Mouse (Mus musculus) R1 (cell line): ENCODE results near the gene Olfr1054.
"Not testable (repeated sequence)": the region's sequence is repeated elsewhere in the genome, so short reads cannot be mapped to it uniquely, and the experiment has no call there.

ENCODE experiments used
- DNase-seq: peaks from one replicate; pipeline ENCODE4 v3.0.0-alpha.2; 2018; ENCODE audit warnings: low read depth, low spot score

Gene Olfr1054

DNA sequence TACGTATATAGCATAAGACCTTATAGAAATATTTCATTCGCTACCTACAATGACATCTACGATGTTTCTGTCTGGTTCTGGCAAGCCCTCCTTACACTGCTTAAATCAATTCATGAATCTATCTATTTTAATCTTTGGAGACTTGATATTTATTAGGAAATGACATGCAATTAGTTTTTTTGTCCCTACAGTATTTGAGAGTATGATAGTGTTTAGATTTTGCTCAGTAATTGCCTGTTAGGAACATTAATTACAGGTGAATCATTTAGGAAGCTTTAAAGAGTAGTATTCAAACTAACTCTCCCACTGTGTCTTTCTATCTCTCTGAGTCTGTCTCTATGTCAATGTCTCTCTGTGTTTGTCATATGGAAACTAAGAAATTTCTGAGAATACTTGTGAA is at the start of gene Olfr1054:
Gene Olfr1054 (minus strand): TSS at position 101 of the 400 bp plus-strand sequence.
- no peak for DNase-seq

DNA sequence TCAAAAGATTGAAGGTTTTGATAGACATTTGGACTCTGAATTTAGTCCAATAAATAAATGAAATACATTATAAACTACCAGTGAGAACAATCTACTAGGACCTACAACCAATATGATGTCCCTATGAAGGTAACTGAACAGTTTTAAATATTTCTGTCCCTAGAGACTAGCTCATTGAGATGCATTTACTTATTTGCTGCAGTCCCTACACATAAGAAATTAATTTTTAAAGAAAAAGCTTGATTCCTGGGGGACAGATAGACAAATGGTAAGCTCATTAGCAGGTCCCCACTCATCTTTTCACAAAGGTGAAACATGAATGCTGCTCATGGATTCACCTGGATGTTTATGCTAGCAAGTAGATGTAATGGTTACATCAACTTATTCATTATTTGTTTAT is 43.1 kb upstream of the Olfr1054 start, which contains the start of gene Olfr1057:
Gene Olfr1057 (minus strand): TSS at position 101 of the 400 bp plus-strand sequence.
- no peak for DNase-seq

DNA sequence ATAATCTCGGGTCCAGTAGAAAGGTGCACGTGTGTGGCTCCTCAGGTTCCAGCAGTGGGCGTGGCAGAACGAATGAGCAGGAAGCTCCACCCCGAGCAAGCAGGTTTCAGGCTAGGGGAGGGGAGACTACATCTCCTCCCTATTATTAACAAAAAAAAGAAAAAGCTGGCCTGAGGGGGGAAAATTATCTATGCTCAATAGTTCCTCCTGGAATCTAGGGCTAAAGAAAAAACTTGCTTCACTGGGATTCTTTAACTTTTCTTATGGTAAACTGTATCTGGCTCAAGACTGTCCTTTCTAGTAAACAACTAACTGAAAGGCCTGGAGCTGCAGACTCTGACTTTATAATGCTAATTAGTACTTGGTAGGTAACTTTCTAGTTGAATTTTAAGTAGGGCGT is 31.1 kb upstream of the Olfr1054 start:
- peak; percentile 81 for DNase-seq

DNA sequence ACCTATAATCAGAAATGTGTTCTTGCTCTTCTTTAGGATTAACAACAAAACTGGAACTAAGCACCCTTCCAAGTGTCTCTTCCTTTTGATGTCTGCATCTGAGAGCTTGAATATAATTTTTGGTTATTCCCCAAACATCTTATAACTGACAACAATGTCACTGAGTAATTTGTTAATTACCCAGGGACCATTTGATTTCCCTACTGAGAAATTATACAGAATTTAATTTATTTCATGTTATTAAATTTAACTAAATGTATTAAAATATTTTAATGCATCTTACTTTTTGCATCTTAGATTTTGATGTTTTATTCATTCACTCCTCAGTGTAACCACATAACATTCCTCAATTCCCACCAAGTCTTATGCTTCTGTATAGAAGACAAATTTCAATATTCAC is 27.1 kb upstream of the Olfr1054 start, which contains the start of gene Olfr1056:
Gene Olfr1056 (minus strand): TSS at position 101 of the 400 bp plus-strand sequence.
- DNase-seq, result no peak

DNA sequence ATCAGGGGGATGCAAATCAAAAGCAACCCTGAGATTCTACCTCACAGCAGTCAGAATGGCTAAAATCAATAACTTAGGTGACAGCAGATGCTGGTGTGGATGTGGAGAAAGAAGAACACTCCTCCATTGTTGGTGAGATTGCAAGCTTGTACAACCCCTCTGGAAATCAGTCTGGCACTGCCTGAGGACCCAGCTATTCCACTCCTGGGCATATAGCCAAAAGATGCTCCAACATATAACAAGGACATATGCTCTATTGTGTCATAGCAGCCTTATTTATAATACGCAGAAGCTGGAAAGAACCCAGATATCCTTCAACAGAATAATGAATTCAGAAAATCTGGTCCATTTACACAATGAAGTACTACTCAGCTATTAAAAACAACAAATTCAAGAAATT is 16.5 kb upstream of the Olfr1054 start:
- DNase-seq, result not testable (repeated sequence)

DNA sequence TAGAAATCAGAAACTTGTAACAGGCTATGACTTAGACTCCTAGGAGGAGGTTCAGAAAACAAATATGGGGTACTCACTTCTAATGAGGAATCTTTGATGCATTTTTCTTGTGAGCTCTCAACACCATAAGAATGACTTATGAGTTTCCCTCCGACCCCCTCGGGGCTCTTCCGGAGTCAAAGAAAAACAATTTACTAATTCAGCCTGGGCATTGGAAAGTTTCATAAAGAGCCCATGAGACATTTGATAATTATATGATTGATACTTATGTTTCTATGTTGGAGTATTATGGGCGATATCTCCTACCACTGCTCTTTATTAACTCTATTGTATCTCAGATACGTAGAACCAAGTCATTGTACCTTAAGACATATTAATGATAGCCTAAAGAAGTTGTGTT is 15.0 kb upstream of the Olfr1054 start, which contains the start of gene Olfr1055:
Gene Olfr1055 (minus strand): TSS at position 101 of the 400 bp plus-strand sequence.
- no peak for DNase-seq

DNA sequence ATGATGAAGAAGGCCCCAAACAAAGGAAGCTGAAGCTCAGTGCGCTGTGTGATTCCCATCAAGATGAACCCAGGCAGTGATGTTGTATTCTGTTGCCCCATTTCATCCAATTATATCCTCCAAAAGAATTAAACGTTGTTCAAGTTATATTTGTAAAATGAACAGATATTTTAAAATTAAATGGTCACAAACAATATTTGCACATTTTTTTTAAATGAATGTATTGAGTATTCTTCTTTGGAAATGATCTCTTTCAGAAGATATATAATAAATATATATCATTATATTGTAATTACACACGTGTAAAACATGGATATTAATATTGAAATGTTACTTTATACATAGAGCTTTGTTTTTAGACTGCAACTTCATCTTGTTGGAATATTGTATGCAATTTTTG is 20.0 kb downstream of the Olfr1054 start, which contains the start of gene Olfr1053:
Gene Olfr1053 (minus strand): TSS at position 101 of the 400 bp plus-strand sequence.
- DNase-seq, result no peak

DNA sequence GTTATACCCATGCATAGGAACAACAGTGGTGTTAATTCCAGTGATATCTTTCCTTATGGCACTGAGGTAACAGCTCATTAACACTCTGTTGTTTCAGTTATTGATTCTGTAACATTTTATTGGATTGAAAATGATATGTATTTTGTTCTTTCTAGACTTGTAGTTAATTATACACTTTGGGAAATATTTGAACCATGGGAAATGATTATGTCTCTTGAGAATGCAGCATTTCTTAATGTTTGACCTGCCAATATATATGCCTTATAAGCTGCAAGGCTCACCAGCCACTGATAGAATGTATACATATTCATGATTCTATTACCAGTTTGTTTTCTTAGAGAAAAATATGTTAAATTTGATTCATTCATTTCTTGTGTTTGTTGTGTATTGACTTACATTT is 43.1 kb downstream of the Olfr1054 start, which contains the start of gene Olfr1052:
Gene Olfr1052 (plus strand): TSS at position 301 of the 400 bp plus-strand sequence.
- DNase-seq, result no peak
